Mouse (Mus musculus) thymus, adult 2 months (tissue): ENCODE data around the gene Megf11.

Source experiments
- CTCF ChIP-seq: fragments of 200-500 bp; IDR thresholded peaks from 2 replicates; pipeline ENCODE4 v1.5.1; 2012; ENCODE audit warnings: mild to moderate bottlenecking, control low read depth, low read length, moderate library complexity, borderline replicate concordance; ENCODE audit not compliant: control insufficient read depth, poor library complexity, insufficient read depth; ENCODE audit errors: extremely low read depth
- POLR2A ChIP-seq: fragments of 200-500 bp; IDR thresholded peaks from 2 replicates; pipeline ENCODE4 v1.6.1; 2012; ENCODE audit warnings: mild to moderate bottlenecking, low read length, control low read depth, moderate library complexity; ENCODE audit not compliant: control insufficient read depth, poor library complexity, insufficient read depth; ENCODE audit errors: extremely low read depth

- TF ChIP-seq CTCF (no peak), POLR2A (no peak)
Measured at GRCm38 (mm10) chr9:64369871-64370270, 15.6 kb upstream of the Megf11 start.
